Mouse (Mus musculus): ENCODE measurements around the gene Flywch1.

Flywch1 gene

DNA sequence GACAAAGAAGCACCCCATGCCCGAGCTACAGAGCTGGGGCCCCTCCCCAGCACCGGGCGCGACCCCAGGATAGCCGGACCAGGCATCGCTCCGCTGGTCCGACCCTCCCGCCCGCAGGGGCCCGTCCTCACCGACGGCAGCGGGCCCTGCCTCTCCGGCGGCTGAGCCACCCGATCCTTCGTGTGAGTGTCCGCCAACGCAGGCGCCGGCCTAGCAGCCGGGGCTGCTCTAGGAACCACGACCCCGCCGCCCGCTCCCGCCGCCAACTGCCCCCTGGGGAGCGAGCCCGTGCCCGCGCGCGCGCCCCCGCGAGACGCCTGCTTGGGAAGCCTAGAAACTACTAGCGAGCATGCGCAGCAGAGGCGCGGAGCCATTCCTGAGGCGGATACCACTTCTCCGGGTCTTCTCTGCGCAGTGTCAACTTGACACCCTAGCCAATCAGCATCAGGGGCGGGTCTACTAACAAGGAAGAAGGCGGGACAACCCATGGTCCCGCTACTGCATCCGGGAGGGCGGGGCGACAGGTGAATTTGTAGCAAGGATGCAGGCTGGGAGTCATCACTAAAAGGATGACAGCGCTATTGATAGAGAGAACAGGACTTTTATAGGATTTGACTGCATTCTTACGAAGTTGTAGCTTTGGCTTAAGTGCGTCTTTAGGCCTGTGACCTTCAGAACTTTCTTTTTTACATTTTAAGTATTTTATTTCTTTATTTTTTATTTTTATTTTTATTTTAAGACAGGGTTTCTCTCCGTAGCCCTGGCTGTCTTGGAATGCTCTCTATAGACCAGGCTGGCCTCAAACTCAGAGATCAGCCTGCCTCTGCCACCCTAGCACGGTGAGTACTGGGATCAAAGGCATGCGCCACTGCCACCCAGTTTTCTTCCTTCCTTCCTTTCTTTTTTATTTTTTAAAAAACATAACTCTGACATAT, at the start of gene Flywch1:
Gene Flywch1, minus strand, starts transcription at position 319 of the 935 bp plus-strand sequence.
- DNase-seq (ENCODE audit: extremely low read depth, insufficient read length, low spot score): peak; percentile 94

- no peak for DNase-seq (ENCODE audit: extremely low read depth, insufficient read length, low spot score)
Observed at GRCm38 (mm10) chr17:23820731-23821130, 49.3 kb upstream of the Flywch1 start.

DNA sequence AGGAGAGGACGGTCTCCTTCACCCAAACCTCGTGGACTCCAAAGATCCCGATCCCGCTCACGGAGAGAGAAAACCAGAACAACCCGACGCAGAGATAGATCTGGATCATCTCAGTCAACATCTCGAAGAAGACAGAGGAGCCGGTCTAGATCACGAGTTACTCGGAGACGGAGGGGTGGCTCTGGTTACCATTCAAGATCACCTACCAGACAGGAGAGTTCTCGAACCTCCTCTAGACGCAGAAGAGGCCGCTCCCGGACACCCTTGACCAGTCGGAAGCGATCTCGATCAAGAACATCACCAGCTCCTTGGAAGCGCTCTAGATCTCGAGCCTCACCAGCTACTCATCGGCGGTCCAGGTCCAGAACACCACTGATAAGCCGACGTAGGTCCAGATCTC, 47.8 kb upstream of the Flywch1 start:
- no peak for DNase-seq (ENCODE audit: extremely low read depth, insufficient read length, low spot score)

DNA sequence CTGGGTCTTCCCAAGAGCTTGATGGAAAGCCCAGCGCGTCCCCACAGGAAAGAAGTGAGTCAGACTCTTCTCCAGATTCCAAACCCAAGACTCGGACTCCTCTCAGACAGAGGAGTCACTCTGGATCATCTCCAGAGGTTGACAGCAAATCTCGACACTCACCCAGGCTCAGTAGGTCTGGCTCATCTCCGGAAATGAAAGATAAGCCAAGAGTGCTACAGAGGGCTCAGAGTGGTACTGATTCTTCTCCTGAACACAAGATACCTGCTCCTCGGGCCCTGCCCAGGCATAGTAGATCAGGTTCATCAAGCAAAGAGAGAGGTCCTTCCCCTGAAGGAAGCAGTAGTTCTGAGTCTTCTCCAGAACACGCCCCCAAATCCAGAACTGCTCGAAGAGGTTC, 47.2 kb upstream of the Flywch1 start:
- DNase-seq (ENCODE audit: extremely low read depth, insufficient read length, low spot score): no peak

DNA sequence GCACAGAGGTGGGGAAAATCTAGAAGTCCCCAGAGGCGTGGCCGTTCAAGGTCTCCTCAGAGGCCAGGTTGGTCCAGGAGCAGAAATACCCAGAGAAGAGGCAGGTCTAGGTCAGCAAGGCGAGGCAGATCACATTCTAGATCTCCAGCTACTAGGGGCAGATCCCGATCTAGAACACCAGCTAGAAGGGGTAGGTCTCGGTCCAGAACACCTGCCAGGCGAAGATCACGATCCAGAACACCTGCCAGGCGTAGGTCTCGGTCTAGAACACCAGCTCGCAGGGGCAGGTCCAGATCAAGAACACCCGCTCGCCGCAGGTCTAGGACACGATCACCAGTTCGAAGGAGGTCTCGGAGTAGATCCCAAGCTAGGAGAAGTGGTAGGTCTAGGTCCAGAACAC, 44.2 kb upstream of the Flywch1 start:
- DNase-seq (ENCODE audit: extremely low read depth, insufficient read length, low spot score): peak; percentile 30

DNA sequence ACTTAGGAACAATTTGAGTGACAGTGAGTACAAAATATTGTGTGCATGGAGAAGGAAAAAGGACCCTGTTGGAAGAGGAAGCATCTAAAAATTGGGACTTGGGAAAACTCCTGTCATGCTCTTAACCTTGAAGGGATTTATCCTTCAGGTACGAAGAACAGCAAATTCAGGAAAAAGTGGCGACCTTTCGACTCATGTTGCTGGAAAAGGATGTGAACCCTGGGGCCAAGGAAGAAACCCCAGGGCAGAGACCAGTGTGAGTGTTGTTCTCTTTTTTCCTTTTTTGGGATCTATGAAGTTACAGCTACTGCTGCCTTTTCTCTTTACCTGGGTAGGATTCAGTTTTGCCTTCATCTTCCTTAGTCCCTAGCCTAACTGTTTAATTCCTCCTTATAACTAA, 36.5 kb upstream of the Flywch1 start:
- DNase-seq (ENCODE audit: extremely low read depth, insufficient read length, low spot score): no peak

DNA sequence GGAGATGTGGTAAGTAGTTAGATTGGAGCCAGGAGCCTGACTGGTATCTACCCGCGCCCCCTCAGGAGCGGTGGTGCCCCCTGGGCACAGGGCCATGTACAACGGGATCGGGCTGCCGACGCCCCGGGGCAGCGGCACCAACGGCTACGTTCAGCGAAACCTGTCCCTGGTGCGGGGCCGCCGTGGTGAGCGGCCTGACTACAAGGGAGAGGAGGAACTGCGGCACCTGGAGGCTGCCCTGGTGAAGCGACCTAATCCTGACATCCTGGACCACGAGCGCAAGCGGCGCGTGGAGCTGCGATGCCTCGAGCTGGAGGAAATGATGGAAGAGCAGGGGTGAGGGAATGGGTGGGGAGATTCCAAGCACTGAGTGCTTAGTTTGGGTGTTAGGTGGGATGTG, 35.5 kb upstream of the Flywch1 start:
- DNase-seq (ENCODE audit: extremely low read depth, insufficient read length, low spot score): peak; percentile 36

- DNase-seq (ENCODE audit: extremely low read depth, insufficient read length, low spot score): no peak
Observed at GRCm38 (mm10) chr17:23804426-23805085, 33.2 kb upstream of the Flywch1 start.

DNA sequence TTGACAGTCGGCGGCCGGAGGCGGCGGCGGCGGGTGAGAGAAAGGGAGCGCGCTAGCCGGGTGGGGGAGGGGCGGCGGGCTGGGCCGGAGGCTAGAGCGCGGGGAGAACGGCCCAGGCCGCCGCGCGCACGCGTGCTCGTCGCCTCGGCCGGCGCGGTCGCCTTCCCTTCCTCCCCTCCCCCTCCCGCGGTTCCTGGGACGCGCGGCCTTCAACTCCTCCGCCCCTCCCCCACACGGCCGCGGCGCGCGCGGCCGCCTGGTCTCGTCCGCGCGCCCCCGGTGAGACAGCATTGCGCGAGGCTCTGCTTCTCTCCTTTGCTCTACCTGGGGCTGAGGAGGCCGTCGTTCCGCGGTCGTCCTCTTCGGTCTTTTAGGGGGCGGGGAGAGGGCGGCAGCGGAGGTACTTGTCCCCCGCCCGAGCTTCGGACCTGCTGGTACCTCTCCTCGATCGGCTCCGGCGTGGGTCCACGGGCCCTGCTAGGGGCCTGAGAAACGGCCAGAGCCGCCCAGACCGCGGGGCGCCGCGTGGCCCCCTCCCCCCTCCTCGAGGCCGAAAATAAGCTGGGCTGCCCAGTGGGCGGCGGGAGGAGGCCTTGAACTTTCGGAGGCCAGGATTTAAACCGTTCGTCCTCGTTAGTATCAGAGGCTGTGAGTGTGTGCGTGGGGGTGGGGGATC, 32.1 kb upstream of the Flywch1 start:
- peak; percentile 88 for DNase-seq (ENCODE audit: extremely low read depth, insufficient read length, low spot score)

DNA sequence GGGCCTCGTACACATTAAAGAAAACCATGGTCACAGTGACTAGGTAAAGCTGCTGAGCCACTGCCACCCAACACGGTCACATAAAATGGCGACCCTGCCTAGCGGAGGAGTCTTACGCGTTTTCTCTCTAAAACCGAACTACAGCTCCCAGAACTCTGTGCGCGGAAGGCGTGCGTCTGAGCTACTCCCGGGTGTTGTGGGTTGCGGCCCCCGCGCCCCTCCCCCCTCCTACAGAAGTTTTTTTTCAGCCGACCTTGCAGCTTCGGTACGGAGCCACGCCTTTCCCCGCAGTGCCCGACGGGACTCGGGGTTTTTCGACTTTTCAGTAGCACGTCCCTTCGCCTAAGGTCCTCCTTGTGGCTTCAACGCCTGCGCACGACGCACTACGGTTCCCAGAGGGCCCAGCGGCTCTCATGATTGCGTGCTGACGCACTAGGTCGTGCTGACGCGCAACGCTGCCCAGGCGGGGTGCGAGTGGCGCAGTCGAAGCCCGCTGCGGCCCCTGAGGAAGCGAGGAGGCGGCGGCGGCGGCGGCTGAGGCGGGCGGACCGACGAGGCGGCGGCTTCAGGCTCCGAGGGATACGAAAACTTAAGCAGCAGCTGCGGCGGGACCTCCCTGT, 31.5 kb upstream of the Flywch1 start:
- peak; percentile 99 for DNase-seq (ENCODE audit: extremely low read depth, insufficient read length, low spot score)

DNA sequence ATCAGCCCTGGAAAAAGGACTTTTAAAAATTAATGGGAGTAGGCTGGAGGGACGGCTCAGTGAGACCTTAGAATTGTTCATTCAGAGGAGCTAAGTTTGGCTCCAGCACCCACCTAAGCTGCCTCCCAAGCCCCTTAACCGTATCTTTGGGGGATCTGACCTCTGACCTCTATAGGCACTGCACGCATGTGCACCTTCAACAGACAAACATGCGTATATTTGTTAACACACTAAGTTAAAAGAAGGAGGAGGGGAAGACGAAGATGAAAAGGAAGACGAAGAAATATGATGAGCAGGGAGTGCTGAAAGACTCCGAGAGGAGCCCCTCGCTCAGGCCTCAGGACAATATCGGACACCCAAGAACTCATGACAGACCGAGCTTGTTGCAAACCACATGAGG, 30.2 kb upstream of the Flywch1 start:
- no peak for DNase-seq (ENCODE audit: extremely low read depth, insufficient read length, low spot score)

GRCm38 (mm10) chr17:23797316-23797715, 25.9 kb upstream of the Flywch1 start:
- DNase-seq (ENCODE audit: extremely low read depth, insufficient read length, low spot score): no peak

GRCm38 (mm10) chr17:23795323-23795722, 23.9 kb upstream of the Flywch1 start:
- DNase-seq (ENCODE audit: extremely low read depth, insufficient read length, low spot score): no peak

DNA sequence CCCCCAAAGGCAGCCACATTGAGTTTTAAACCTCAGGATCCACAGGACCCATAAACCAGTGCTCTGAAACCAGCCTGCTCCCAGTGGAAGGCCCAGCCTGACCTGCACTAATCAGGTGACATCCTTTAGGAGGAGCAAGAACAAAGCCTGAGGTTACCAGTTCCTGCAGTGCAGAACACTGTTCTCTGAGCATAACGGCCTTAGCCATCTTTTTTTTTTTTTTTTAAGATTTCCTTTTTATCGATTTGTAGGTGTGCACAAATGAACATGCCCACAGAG, 19.6 kb upstream of the Flywch1 start:
- no peak for DNase-seq (ENCODE audit: extremely low read depth, insufficient read length, low spot score)

GRCm38 (mm10) chr17:23790269-23791078, 19.1 kb upstream of the Flywch1 start, which contains the start of gene Srrm2:
TSS of gene Srrm2 (plus strand) at chr17:23790532.
- no peak for DNase-seq (ENCODE audit: extremely low read depth, insufficient read length, low spot score)

DNA sequence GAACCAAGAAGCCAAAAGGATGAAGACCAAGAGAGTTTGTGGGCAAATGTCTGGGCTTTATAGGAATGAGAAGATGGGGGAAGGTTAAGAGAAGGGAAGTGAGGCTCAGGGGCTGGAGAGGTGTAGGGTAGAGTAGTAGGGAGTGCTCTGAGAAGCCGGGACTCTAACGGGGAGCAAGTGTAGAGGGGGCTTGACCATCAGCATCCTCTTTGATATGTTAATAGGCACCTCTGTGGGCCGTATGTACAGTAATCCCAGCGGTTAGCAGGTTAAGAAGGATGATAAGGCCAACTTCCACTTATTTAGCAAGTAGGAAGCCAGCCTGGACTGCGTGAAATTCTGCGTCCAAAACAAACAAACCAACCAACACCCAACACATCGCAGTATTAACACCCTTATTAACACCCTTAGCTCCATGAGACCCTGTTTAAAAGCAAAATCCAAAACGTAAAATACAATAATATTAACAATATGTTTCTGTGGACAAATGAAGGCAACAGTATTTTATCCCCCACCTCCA, 18.4 kb upstream of the Flywch1 start:
- DNase-seq (ENCODE audit: extremely low read depth, insufficient read length, low spot score): no peak

- no peak for DNase-seq (ENCODE audit: extremely low read depth, insufficient read length, low spot score)
Observed at GRCm38 (mm10) chr17:23788973-23789372, 17.6 kb upstream of the Flywch1 start.

GRCm38 (mm10) chr17:23786510-23786931, 15.1 kb upstream of the Flywch1 start:
- DNase-seq (ENCODE audit: extremely low read depth, insufficient read length, low spot score): no peak

GRCm38 (mm10) chr17:23785561-23786471, 14.4 kb upstream of the Flywch1 start, which contains the start of gene Flywch2:
TSS of gene Flywch2 (minus strand) at chr17:23786081.
- DNase-seq (ENCODE audit: extremely low read depth, insufficient read length, low spot score): no peak
